Mouse (Mus musculus): ENCODE data around the gene Adm. TPM values are rescaled to one million over a fixed set of nuclear protein-coding genes. Genes with fewer than 3 reads are reported as not detected.
A peak's percentile ranks its signal among the peaks of the same experiment; 100 is the strongest.
"Not testable (repeated sequence)": the region's sequence is repeated elsewhere in the genome, so short reads cannot be mapped to it uniquely, and the experiment has no call there.

The Adm gene
- 0.09 TPM for polyA plus RNA-seq (2012; fragmentation: generic; extraction: Trizol)
- long read RNA-seq, experiment 1, partial matches to known transcripts, result 0 of 2 reads
- long read RNA-seq, experiment 1, other reads (novel, unspliced or antisense), result 0 of 2 reads
- long read RNA-seq, experiment 2, partial matches to known transcripts, result 0 of 3 reads
- long read RNA-seq, experiment 2, other reads (novel, unspliced or antisense), result 0 of 3 reads

DNA sequence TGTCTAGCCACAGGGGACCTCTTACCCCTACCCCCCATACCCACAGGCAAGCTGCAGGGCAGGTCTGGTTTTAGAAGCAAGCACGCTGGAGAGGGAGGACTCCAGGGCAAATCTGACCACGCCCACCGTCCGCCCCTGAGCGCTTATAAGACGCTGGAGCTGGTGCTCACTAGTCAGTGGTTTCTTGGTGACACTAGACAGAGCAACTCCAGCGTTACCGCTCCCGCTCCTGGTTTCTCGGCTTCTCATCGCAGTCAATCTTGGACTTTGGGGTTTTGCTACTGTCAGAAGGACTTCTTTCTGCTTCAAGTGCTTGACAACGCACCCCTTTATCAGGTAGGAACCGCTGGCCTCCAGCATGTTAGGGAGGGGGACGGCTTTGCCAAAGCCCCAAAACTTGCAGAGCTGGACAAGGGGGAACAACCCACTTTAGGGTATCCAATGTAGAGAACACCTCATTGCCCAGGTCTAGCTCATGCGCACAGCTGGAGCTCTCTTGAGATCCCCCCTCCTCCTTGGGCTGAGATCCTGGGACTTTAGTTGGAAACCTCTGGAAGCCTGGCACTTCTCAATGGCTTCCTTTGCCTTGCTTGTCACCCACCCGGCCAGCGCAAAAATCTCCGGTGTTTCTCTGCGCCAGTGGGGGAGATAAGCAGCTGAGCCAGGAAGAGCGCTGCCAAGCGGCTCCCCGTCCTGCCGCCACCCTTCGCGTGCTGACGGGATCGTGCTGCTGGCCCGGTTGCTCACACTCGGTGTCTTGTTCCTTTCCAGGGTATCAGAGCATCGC lies at the start of gene Adm:
Adm (plus strand) TSS at position 176 of the 787 bp plus-strand sequence.
- no peaks in the 10 kb centered on the region for H3K36me3 ChIP-seq (ENCODE audit: control insufficient read depth, insufficient read depth)
- no peaks in the 10 kb centered on the region for H3K79me2 ChIP-seq (ENCODE audit: control insufficient read depth, insufficient read depth)
- H3K4me3 ChIP-seq (ENCODE audit: insufficient read depth, poor library complexity, severe bottlenecking), result no peak within 1 kb of the TSS
- no peak within 1 kb of the TSS for H3ac ChIP-seq (ENCODE audit: control insufficient read depth, insufficient read length, low read depth)
- no peaks in the 10 kb centered on the region for H3K79me3 ChIP-seq (ENCODE audit: low read depth)
- no peak for TF ChIP-seq MYOD1 (IDR thresholded peaks at IDR 0.05; ENCODE audit: control insufficient read depth, insufficient read length, low read depth)
- no peak for TF ChIP-seq CEBPB (IDR thresholded peaks at IDR 0.05; ENCODE audit: low read depth)
- TF ChIP-seq MAX (IDR thresholded peaks at IDR 0.05), result no peak
- TF ChIP-seq CTCF (IDR thresholded peaks at IDR 0.05; ENCODE audit: control insufficient read depth, insufficient read depth, insufficient read length), result no peak
- no peak for TF ChIP-seq MYOG (IDR thresholded peaks at IDR 0.05; ENCODE audit: control insufficient read depth, extremely low read depth, insufficient read length)
- TF ChIP-seq FOSL1 (IDR thresholded peaks at IDR 0.05; ENCODE audit: insufficient read depth, low read length, poor library complexity, severe bottlenecking), result no peak
- no peaks in the 10 kb centered on the region for H3K27me3 ChIP-seq (ENCODE audit: control insufficient read depth, insufficient read depth, insufficient read length)

DNA sequence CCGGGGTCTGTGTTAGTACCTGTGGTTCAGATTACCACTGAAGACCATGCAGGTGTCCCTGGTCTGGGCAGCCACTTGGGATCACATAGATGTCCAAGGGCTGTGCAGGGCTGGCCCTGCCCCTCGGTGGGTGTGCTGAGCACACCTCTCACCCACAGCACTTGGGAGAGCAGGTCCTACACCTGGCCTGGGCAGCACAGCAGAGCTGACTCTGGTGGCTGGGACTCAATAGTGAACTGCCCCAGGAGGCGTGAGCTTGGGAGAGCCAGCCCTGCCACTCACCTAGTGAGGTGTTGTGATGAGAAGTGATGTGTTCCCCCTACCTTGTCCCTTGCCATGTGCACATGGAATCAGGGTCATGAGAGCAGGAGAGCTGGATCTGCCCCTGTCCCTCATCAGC lies 43.8 kb upstream of the Adm start:
- Histone ChIP-seq H3K27me3 (ENCODE audit: control insufficient read depth, insufficient read depth, insufficient read length) (no peaks in the 10 kb centered on the region), H3K4me3 (ENCODE audit: insufficient read depth, poor library complexity, severe bottlenecking) (no peak overlapping the region), H3K36me3 (ENCODE audit: control insufficient read depth, insufficient read depth) (no peaks in the 10 kb centered on the region), H3K79me2 (ENCODE audit: control insufficient read depth, insufficient read depth) (peaks cover 10% of the 10 kb centered on the region), H3K79me3 (ENCODE audit: low read depth) (peaks cover 2% of the 10 kb centered on the region), H3ac (ENCODE audit: control insufficient read depth, insufficient read length, low read depth) (no peak overlapping the region)
- no peak for TF ChIP-seq MYOG (IDR thresholded peaks at IDR 0.05; ENCODE audit: control insufficient read depth, extremely low read depth, insufficient read length)
- TF ChIP-seq FOSL1 (IDR thresholded peaks at IDR 0.05; ENCODE audit: insufficient read depth, low read length, poor library complexity, severe bottlenecking), result no peak
- no peak for TF ChIP-seq CEBPB (IDR thresholded peaks at IDR 0.05; ENCODE audit: low read depth)
- no peak for TF ChIP-seq USF1 (IDR thresholded peaks at IDR 0.05; ENCODE audit: low read depth)
- no peak for TF ChIP-seq MYOD1 (IDR thresholded peaks at IDR 0.05; ENCODE audit: control insufficient read depth, insufficient read length, low read depth)
- TF ChIP-seq CTCF (IDR thresholded peaks at IDR 0.05; ENCODE audit: control insufficient read depth, insufficient read depth, insufficient read length), result no peak
- no peak for TF ChIP-seq MAX (IDR thresholded peaks at IDR 0.05)

DNA sequence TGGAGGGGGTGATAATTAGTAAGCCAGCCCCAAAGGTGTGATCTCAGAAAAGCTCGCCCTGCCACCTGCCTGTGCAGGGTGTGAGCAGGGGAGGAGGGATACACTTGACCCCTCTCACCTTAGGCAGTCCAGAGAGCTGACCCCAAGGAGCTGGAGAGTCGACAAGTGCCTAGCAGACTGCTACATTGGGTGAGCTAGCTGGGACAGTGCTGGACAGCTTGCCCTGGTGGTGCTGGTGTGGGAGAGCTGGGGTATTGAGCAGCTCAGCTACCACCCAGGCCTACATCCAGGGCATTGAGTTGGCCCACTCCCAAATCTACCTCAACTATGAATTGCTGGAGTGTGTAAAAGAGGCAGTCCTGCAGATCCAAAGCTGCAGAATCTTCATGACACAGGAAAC lies 43.3 kb upstream of the Adm start:
- Histone ChIP-seq H3K79me3 (ENCODE audit: low read depth) (peaks cover 4% of the 10 kb centered on the region), H3ac (ENCODE audit: control insufficient read depth, insufficient read length, low read depth) (no peak overlapping the region), H3K79me2 (ENCODE audit: control insufficient read depth, insufficient read depth) (peaks cover 10% of the 10 kb centered on the region), H3K36me3 (ENCODE audit: control insufficient read depth, insufficient read depth) (no peaks in the 10 kb centered on the region), H3K4me3 (ENCODE audit: insufficient read depth, poor library complexity, severe bottlenecking) (no peak overlapping the region), H3K27me3 (ENCODE audit: control insufficient read depth, insufficient read depth, insufficient read length) (no peaks in the 10 kb centered on the region)
- TF ChIP-seq FOSL1 (IDR thresholded peaks at IDR 0.05; ENCODE audit: insufficient read depth, low read length, poor library complexity, severe bottlenecking), result no peak

DNA sequence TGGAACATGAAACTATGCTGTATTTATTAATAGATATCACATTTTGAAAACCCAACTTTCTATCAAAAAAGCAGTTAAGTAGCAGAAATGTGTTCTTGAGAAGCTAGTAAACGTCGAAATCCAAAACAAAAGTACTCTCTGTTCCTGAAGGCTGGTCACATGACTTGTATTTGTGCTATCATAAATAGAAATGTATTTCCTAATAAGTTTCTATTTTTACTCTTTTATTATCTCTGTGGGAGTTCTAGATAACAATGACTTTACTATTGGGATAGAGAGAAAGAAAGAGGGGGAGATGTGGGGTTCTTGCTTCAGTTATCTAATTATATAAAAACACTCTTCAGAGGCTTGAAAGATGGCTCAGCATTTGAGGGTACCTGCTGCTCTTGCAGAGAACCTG lies 42.2 kb upstream of the Adm start:
- Histone ChIP-seq H3K79me3 (ENCODE audit: low read depth) (peaks cover 4% of the 10 kb centered on the region), H3K27me3 (ENCODE audit: control insufficient read depth, insufficient read depth, insufficient read length) (no peaks in the 10 kb centered on the region), H3ac (ENCODE audit: control insufficient read depth, insufficient read length, low read depth) (no peak overlapping the region), H3K36me3 (ENCODE audit: control insufficient read depth, insufficient read depth) (no peaks in the 10 kb centered on the region), H3K4me3 (ENCODE audit: insufficient read depth, poor library complexity, severe bottlenecking) (no peak overlapping the region), H3K79me2 (ENCODE audit: control insufficient read depth, insufficient read depth) (peaks cover 10% of the 10 kb centered on the region)
- TF ChIP-seq MYOD1 (IDR thresholded peaks at IDR 0.05; ENCODE audit: control insufficient read depth, insufficient read length, low read depth) (no peak), USF1 (IDR thresholded peaks at IDR 0.05; ENCODE audit: low read depth) (peak; percentile 12)

DNA sequence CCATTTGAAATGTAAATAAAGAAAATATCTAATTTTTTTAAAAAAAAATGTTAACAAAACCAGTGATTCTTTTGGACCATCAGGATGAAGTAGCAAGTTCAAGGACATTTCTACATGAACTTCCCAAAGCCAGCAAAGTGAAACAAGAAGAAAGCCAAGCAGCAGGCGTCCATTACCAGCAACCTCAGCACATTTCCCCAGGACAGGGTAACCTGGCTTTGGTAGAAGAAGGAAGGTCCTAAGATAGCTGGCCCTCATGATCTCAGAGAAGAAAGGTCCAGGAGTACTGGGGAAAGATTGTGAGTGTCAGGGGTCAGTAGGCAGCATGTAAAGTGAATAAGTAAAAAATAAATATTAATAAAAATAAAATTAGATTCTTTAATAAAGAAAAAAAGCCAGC lies 39.7 kb upstream of the Adm start:
- no peaks in the 10 kb centered on the region for H3K36me3 ChIP-seq (ENCODE audit: control insufficient read depth, insufficient read depth)
- no peak overlapping the region for H3ac ChIP-seq (ENCODE audit: control insufficient read depth, insufficient read length, low read depth)
- no peak overlapping the region for H3K4me3 ChIP-seq (ENCODE audit: insufficient read depth, poor library complexity, severe bottlenecking)
- no peak for TF ChIP-seq CEBPB (IDR thresholded peaks at IDR 0.05; ENCODE audit: low read depth)
- TF ChIP-seq MYOG (IDR thresholded peaks at IDR 0.05; ENCODE audit: control insufficient read depth, extremely low read depth, insufficient read length), result no peak
- TF ChIP-seq MAX (IDR thresholded peaks at IDR 0.05), result no peak
- TF ChIP-seq MYOD1 (IDR thresholded peaks at IDR 0.05; ENCODE audit: control insufficient read depth, insufficient read length, low read depth), result no peak
- TF ChIP-seq FOSL1 (IDR thresholded peaks at IDR 0.05; ENCODE audit: insufficient read depth, low read length, poor library complexity, severe bottlenecking), result no peak
- TF ChIP-seq CTCF (IDR thresholded peaks at IDR 0.05; ENCODE audit: control insufficient read depth, insufficient read depth, insufficient read length), result no peak
- H3K27me3 ChIP-seq (ENCODE audit: control insufficient read depth, insufficient read depth, insufficient read length), result no peaks in the 10 kb centered on the region
- peaks cover 10% of the 10 kb centered on the region for H3K79me2 ChIP-seq (ENCODE audit: control insufficient read depth, insufficient read depth)
- H3K79me3 ChIP-seq (ENCODE audit: low read depth), result peaks cover 4% of the 10 kb centered on the region

DNA sequence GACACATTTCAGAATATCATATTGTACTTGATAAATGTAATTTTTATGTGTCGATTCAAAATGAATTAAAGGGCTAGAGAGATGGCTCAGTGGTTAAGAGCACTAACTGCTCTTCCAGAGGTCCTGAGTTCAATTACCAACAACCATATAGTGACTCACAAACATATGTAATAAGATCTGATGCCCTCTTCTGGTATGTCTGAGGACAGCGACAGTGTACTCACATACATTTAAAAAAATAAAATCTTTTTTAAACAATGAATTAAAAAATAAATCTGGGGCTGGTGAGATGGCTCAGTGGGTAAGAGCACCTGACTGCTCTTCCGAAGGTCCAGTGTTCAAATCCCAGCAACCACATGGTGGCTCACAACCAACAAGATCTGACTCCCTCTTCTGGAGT lies 33.5 kb upstream of the Adm start:
- H3K79me2 ChIP-seq (ENCODE audit: control insufficient read depth, insufficient read depth); H3K4me3 ChIP-seq (ENCODE audit: insufficient read depth, poor library complexity, severe bottlenecking); H3K79me3 ChIP-seq (ENCODE audit: low read depth); H3ac ChIP-seq (ENCODE audit: control insufficient read depth, insufficient read length, low read depth); H3K27me3 ChIP-seq (ENCODE audit: control insufficient read depth, insufficient read depth, insufficient read length); H3K36me3 ChIP-seq (ENCODE audit: control insufficient read depth, insufficient read depth): not testable (repeated sequence)

Measured in C2C12 (cell line).